Mouse (Mus musculus): ENCODE measurements around the gene Cdk20. TPM values are rescaled to one million over a fixed set of nuclear protein-coding genes. Genes with fewer than 3 reads are reported as not detected.

The Cdk20 gene
- polyA plus RNA-seq (2014; fragmentation: Nextera tagmentation; extraction: Ambion mirVana) = 4.4 and 4.7 TPM in 2 replicates

DNA sequence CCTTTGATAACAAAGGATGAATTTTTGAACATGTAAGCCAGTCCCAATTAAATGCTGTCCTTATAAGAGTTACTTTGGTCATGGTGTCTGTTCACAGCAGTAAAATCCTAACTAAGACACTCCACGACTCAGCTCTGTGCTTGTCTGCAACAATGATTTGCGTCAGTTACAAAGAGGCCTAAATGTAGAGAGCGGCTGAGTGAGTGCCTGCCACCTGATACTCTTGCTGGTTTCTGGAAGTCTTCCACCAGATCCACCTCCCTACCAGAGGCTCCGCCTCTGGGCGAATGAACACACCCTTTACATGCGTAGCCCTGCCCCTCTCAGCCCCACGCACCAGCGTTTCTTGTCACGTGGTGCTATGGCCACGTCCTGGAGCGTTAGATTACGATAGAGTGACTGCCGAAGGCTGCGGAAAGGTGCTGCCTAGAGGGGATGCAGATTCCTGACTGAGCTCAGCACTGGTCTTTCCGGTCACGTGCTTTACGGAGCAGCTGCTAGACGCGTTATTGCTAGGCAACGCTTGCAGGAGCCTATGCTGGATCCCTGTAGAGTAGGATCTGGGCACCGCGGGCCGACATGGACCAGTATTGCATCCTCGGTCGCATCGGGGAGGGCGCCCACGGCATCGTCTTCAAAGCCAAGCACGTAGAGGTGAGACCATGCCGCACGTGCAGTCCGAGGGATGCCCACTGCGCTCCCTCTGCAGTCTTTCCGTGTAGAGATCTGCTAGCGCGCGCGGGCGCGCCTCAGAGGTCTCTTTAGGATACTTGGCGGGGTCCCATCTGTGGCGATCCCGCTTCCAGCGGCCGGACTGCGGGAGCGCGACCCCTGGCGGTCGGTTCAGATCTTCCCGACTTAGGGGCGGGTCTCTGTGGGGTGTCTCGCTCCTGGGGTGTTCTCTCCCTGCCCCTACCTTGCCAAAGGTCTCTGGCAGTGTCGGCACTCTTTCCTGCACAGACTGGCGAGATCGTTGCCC, at the start of gene Cdk20:
Cdk20 (plus strand) TSS at position 298 of the 979 bp plus-strand sequence.
- WGBS (ENCODE audit: insufficient replicate concordance) = under 1% methylated on average over 57 of the region's 57 CpGs

DNA sequence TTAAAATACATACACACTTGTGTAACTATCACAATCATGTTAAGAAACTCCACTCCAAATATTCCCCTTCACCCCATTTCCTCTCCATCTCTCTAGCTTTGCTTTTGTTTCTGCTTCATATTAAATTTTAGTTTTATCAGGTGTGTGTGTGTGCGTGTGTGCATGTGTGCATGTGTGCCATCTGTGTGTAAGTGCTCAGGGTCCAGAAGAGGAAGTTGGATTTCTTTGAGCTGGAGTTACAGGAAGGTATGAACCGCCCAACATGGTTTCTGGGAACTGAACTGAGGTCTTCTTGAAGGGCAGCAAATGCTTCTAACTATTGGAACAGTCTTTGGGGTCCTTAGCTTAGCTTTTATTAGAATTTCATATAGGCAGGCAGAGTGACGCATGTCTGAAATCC, 47.2 kb upstream of the Cdk20 start:
- H3K27ac ChIP-seq (ENCODE audit: low read depth, low read length) = no peak overlapping the region
- no peaks in the 10 kb centered on the region for H3K4me1 ChIP-seq (ENCODE audit: control insufficient read depth, insufficient read depth, low read length)
- no peak overlapping the region for H3K9ac ChIP-seq (ENCODE audit: low read depth, low read length)
- WGBS (ENCODE audit: insufficient replicate concordance) = 81% methylated on average over 3 of the region's 3 CpGs
- no peak for ATAC-seq (replicated peaks; ENCODE audit: insufficient number of reproducible peaks, low FRiP score, low TSS enrichment)
- no peak overlapping the region for H3K4me3 ChIP-seq (ENCODE audit: low read depth, low read length)
- no peaks in the 10 kb centered on the region for H3K9me3 ChIP-seq (replicated peaks; ENCODE audit: control insufficient read depth, low read length)
- no peak overlapping the region for H3K4me2 ChIP-seq
- H3K36me3 ChIP-seq (ENCODE audit: control insufficient read depth, insufficient read depth, low read length) = no peaks in the 10 kb centered on the region
- H3K27me3 ChIP-seq (ENCODE audit: control insufficient read depth, insufficient read depth, low read length) = no peaks in the 10 kb centered on the region

More for the DNA sequence above, at the start of gene Cdk20:
- no peaks in the 10 kb centered on the region for H3K27me3 ChIP-seq (ENCODE audit: control insufficient read depth, insufficient read depth, low read length)
- peak within 1 kb of the TSS; percentile 85 for H3K27ac ChIP-seq (ENCODE audit: low read depth, low read length)
- no peaks in the 10 kb centered on the region for H3K36me3 ChIP-seq (ENCODE audit: control insufficient read depth, insufficient read depth, low read length)
- peak within 1 kb of the TSS; percentile 63 for H3K4me3 ChIP-seq (ENCODE audit: low read depth, low read length)
- H3K9me3 ChIP-seq (replicated peaks; ENCODE audit: control insufficient read depth, low read length) = no peaks in the 10 kb centered on the region
- H3K4me1 ChIP-seq (ENCODE audit: control insufficient read depth, insufficient read depth, low read length) = peaks cover 4% of the 10 kb centered on the region; the same call in 1 of the 2 replicates
- H3K4me2 ChIP-seq = peak within 1 kb of the TSS; percentile 89
- H3K9ac ChIP-seq (ENCODE audit: low read depth, low read length) = peak within 1 kb of the TSS; percentile 77
- peak; percentile 99 for ATAC-seq (replicated peaks; ENCODE audit: insufficient number of reproducible peaks, low FRiP score, low TSS enrichment)

DNA sequence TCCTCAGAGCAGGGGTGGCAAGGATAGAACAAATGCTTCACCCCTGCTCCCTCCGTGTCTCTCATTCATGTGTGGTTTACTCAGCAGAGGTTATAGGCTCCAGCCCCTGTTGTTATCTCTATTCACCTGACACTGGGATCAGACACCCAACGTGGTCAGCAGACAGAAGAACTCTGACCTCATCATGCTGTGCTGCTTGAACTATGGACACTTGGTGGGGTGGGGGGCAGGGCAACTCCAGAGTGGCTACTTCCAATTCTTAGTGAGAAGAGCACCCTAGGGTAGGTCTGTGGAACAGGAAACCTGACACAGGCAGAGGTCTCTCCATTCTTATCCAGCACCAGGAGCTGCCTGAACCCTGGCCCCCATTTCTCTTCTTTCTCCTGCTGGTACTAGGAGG, 46.1 kb upstream of the Cdk20 start:
- no peak overlapping the region for H3K4me2 ChIP-seq
- no peaks in the 10 kb centered on the region for H3K9me3 ChIP-seq (replicated peaks; ENCODE audit: control insufficient read depth, low read length)
- H3K9ac ChIP-seq (ENCODE audit: low read depth, low read length) = no peak overlapping the region
- H3K27me3 ChIP-seq (ENCODE audit: control insufficient read depth, insufficient read depth, low read length) = no peaks in the 10 kb centered on the region
- no peak overlapping the region for H3K4me3 ChIP-seq (ENCODE audit: low read depth, low read length)
- H3K27ac ChIP-seq (ENCODE audit: low read depth, low read length) = no peak overlapping the region
- no peak for ATAC-seq (replicated peaks; ENCODE audit: insufficient number of reproducible peaks, low FRiP score, low TSS enrichment)
- no peaks in the 10 kb centered on the region for H3K36me3 ChIP-seq (ENCODE audit: control insufficient read depth, insufficient read depth, low read length)
- H3K4me1 ChIP-seq (ENCODE audit: control insufficient read depth, insufficient read depth, low read length) = no peaks in the 10 kb centered on the region
- 33% methylated on average over 2 of the region's 2 CpGs for WGBS (ENCODE audit: insufficient replicate concordance)

DNA sequence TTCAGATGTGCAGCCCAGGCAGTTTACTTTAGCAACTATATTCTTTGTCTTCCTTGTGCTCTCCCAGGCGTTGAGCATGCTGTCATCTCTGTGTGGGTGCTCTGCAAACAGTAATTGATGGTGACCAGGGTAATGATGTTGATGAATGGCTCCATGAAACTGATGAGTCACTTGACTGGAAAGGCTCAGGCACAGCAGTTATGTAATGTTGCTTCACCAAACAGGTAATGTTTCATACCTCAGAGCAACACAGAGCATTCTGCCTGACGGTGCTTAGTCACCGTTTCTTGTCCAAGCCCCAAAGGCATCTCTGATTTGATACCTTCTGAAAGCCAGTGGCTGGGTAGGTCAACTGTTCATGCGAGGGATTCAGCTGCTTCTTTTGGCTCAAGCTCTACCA, 43.7 kb upstream of the Cdk20 start:
- Histone ChIP-seq H3K27me3 (ENCODE audit: control insufficient read depth, insufficient read depth, low read length) (no peaks in the 10 kb centered on the region), H3K4me3 (ENCODE audit: low read depth, low read length) (no peak overlapping the region), H3K4me2 (no peak overlapping the region), H3K9me3 (replicated peaks; ENCODE audit: control insufficient read depth, low read length) (no peaks in the 10 kb centered on the region), H3K27ac (ENCODE audit: low read depth, low read length) (no peak overlapping the region), H3K4me1 (ENCODE audit: control insufficient read depth, insufficient read depth, low read length) (no peaks in the 10 kb centered on the region), H3K36me3 (ENCODE audit: control insufficient read depth, insufficient read depth, low read length) (no peaks in the 10 kb centered on the region), H3K9ac (ENCODE audit: low read depth, low read length) (no peak overlapping the region)
- WGBS (ENCODE audit: insufficient replicate concordance) = 74% methylated on average over 4 of the region's 4 CpGs
- ATAC-seq (replicated peaks; ENCODE audit: insufficient number of reproducible peaks, low FRiP score, low TSS enrichment) = no peak

DNA sequence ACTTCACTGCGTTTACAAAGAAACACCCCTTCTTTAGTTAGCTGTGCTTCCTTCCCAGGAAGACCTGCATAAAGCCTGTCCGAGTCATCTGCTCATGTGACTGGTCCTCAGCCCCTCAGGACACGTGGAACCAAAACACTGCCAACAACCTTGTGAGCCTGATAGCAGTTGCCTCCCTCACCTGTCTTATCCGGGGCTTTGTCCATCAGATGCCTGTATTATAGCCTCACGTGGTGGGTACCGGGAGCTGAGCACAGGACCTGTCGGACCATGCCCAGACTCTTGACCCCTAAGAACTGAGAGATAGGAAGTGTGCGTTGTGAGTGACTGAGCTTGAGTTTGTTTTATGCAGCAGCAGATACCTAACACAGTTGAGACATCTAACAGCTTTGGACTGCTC, 35.1 kb upstream of the Cdk20 start:
- Histone ChIP-seq H3K27ac (ENCODE audit: low read depth, low read length) (no peak overlapping the region), H3K4me1 (ENCODE audit: control insufficient read depth, insufficient read depth, low read length) (peaks cover 2% of the 10 kb centered on the region; the same call in 1 of the 2 replicates), H3K4me3 (ENCODE audit: low read depth, low read length) (no peak overlapping the region), H3K27me3 (ENCODE audit: control insufficient read depth, insufficient read depth, low read length) (no peaks in the 10 kb centered on the region), H3K9ac (ENCODE audit: low read depth, low read length) (no peak overlapping the region), H3K9me3 (replicated peaks; ENCODE audit: control insufficient read depth, low read length) (no peaks in the 10 kb centered on the region), H3K4me2 (no peak overlapping the region), H3K36me3 (ENCODE audit: control insufficient read depth, insufficient read depth, low read length) (no peaks in the 10 kb centered on the region)
- no peak for ATAC-seq (replicated peaks; ENCODE audit: insufficient number of reproducible peaks, low FRiP score, low TSS enrichment)
- WGBS (ENCODE audit: insufficient replicate concordance) = 49% methylated on average over 8 of the region's 8 CpGs

DNA sequence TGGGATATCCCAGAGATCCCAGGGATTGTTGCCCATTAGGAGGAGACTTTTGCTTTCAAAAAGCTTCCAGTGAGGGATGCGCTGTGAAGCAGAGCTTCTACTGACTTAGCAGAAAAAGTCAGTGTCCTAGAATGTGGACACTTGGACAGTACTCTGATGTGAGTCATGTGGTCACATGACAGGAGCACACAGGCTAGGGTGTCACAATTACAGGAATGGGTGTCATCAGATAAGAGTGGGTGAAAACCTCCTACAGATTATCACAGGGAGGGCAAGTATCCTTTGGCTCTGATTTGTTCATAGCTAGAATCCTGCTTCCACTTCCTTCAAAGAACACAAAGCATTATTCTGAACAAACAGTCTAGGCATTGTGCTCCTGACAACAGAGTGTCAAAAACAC, 34.0 kb upstream of the Cdk20 start:
- no peak for ATAC-seq (replicated peaks; ENCODE audit: insufficient number of reproducible peaks, low FRiP score, low TSS enrichment)
- WGBS (ENCODE audit: insufficient replicate concordance) = 94% methylated on average over 1 of the region's 1 CpGs

DNA sequence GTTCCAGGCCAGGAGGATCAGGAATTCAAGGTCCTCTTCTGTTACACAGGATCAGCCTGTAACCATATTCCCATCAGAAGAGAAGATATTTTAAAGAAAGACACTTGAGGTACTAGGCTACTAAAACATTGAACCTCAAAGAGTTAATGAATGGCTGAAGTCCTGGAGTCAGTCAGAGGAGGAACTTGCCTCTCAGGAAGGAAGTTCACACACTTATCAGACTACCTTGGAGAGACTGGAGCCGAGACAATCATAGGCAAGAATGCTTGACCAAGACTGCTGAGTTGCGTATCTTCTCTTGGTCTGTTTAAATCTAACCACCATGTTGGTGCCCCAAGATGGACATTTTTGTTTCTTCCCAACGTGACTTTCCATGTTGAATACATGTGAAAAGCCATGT, 32.2 kb upstream of the Cdk20 start:
- no peaks in the 10 kb centered on the region for H3K27me3 ChIP-seq (ENCODE audit: control insufficient read depth, insufficient read depth, low read length)
- H3K4me2 ChIP-seq = no peak overlapping the region
- no peaks in the 10 kb centered on the region for H3K36me3 ChIP-seq (ENCODE audit: control insufficient read depth, insufficient read depth, low read length)
- WGBS (ENCODE audit: insufficient replicate concordance) = 53% methylated on average over 3 of the region's 3 CpGs
- H3K9ac ChIP-seq (ENCODE audit: low read depth, low read length) = no peak overlapping the region
- H3K9me3 ChIP-seq (replicated peaks; ENCODE audit: control insufficient read depth, low read length) = no peaks in the 10 kb centered on the region
- no peak overlapping the region for H3K4me3 ChIP-seq (ENCODE audit: low read depth, low read length)
- H3K27ac ChIP-seq (ENCODE audit: low read depth, low read length) = no peak overlapping the region
- peaks cover 2% of the 10 kb centered on the region; the same call in 1 of the 2 replicates for H3K4me1 ChIP-seq (ENCODE audit: control insufficient read depth, insufficient read depth, low read length)
- no peak for ATAC-seq (replicated peaks; ENCODE audit: insufficient number of reproducible peaks, low FRiP score, low TSS enrichment)

More for the DNA sequence above, 34.0 kb upstream of the Cdk20 start:
- no peaks in the 10 kb centered on the region for H3K9me3 ChIP-seq (replicated peaks; ENCODE audit: control insufficient read depth, low read length)
- H3K4me3 ChIP-seq (ENCODE audit: low read depth, low read length) = no peak overlapping the region
- H3K27me3 ChIP-seq (ENCODE audit: control insufficient read depth, insufficient read depth, low read length) = no peaks in the 10 kb centered on the region
- no peak overlapping the region for H3K27ac ChIP-seq (ENCODE audit: low read depth, low read length)
- no peaks in the 10 kb centered on the region for H3K36me3 ChIP-seq (ENCODE audit: control insufficient read depth, insufficient read depth, low read length)
- H3K4me2 ChIP-seq = no peak overlapping the region
- no peak overlapping the region for H3K9ac ChIP-seq (ENCODE audit: low read depth, low read length)
- H3K4me1 ChIP-seq (ENCODE audit: control insufficient read depth, insufficient read depth, low read length) = peaks cover 2% of the 10 kb centered on the region; the same call in 1 of the 2 replicates

DNA sequence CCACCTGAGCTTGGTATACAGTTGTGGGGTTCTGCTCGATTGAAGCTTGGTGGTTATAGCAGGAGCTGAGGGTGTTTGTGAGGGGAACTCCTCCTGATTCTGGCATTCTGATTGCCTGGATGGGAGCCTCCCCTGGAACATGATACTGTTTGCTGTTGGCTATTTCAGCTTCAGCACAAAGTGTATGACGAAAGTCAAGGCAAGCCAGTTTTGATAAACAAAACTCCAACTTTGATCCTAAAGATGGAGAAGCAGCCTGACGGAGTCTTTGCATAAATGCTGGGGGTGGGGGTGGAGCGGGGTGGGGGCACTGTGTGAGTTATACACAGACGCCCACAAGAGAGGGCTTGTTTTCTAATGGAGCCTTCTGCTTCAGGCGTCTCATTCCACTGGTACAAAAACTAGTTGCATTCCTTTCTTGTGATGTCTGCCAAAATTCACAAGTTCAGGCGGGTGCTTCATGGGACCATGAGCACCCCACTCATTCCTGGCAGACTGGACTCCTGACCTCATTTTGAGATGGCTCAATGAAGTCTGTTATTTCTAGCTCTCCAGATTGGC, 31.2 kb upstream of the Cdk20 start:
- no peak; the same call in 1 of the 2 replicates for ATAC-seq (replicated peaks; ENCODE audit: insufficient number of reproducible peaks, low FRiP score, low TSS enrichment)
- H3K9ac ChIP-seq (ENCODE audit: low read depth, low read length) = no peak overlapping the region
- H3K9me3 ChIP-seq (replicated peaks; ENCODE audit: control insufficient read depth, low read length) = no peaks in the 10 kb centered on the region
- no peaks in the 10 kb centered on the region for H3K36me3 ChIP-seq (ENCODE audit: control insufficient read depth, insufficient read depth, low read length)
- H3K4me1 ChIP-seq (ENCODE audit: control insufficient read depth, insufficient read depth, low read length) = peaks cover 2% of the 10 kb centered on the region; the same call in 1 of the 2 replicates
- H3K27me3 ChIP-seq (ENCODE audit: control insufficient read depth, insufficient read depth, low read length) = no peaks in the 10 kb centered on the region
- 43% methylated on average over 7 of the region's 7 CpGs for WGBS (ENCODE audit: insufficient replicate concordance)
- no peak overlapping the region; the same call in 1 of the 2 replicates for H3K4me2 ChIP-seq
- H3K4me3 ChIP-seq (ENCODE audit: low read depth, low read length) = no peak overlapping the region
- H3K27ac ChIP-seq (ENCODE audit: low read depth, low read length) = peak overlapping the region; percentile 58; the same call in 1 of the 2 replicates

All from heart, embryonic 11.5 days (tissue).